Mouse (Mus musculus): ENCODE results near the gene Syne2.

The Syne2 gene

DNA sequence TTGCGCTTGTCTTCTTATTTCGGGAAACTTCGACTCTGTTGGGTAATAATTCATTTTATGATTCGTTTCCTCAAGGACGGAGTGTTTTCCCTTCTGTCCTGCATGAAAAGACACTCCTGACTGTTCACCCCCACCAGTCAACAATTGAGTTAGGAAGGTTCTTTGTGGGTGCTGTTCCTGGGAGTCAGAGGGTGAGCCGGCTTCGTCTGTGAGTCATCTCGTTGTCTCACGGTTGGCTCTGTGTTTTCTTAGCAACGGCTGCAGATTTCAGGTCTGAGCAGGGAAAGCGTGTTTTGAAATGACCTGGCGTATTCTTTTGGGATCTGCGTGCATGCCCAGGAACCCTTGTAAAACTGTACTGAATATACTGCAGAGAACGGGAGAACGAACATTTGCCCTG, 9.8 kb downstream of the Syne2 start:
- peak; percentile 32 for DNase-seq (ENCODE audit: low read depth, low spot score)

DNA sequence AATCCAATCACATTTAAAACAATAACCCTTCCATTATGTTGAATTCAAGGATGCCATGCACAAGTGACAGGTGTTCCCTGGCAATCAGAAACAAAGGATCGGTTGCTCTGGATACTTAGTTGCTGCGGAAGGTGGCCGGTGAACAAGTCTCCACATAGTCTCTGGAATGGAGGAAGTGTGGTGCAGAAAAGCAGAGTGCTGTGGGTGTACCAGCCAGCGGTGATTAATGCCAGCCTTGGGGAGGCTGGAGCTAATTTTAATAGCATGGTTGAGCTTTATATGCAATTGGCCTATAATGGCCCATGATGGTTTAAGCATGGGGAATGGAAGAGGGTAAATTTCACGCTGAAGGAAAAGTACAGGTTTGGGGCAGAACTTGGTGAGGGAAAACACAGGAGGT, 11.7 kb downstream of the Syne2 start:
- DNase-seq (ENCODE audit: low read depth, low spot score), result no peak

DNA sequence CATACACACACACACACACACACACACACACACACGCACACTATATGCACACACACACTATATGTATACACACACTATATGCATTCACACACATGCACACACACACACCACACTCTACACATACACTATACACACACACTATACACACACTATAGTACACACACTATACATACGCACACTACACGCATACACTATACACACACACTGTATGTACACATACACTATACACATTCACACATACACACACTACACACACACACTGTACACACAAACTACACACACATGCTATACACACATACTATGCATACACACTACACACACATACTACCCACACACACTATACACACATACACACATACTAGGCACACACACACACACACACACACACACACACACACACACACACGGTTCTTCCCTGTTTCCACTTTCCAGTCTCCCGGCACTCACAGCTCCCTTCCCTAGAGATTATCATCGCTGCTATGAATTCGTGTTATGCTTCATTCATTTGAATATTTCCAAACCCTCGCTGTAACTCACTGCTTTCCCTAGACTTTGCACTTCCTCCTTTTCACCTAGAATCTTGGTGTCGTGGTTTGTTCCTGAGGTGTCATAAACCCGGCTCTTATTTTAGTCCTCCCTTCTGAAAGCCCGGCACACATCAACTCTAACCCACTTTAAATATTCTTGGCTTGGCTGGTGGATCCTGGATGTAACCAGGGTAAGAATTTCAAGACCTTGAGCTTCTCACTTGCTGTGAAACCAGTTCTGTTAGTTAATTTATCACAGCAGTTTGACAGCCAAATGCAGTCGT, 15.4 kb downstream of the Syne2 start:
- peak; percentile 53 for DNase-seq (ENCODE audit: low read depth, low spot score)

DNA sequence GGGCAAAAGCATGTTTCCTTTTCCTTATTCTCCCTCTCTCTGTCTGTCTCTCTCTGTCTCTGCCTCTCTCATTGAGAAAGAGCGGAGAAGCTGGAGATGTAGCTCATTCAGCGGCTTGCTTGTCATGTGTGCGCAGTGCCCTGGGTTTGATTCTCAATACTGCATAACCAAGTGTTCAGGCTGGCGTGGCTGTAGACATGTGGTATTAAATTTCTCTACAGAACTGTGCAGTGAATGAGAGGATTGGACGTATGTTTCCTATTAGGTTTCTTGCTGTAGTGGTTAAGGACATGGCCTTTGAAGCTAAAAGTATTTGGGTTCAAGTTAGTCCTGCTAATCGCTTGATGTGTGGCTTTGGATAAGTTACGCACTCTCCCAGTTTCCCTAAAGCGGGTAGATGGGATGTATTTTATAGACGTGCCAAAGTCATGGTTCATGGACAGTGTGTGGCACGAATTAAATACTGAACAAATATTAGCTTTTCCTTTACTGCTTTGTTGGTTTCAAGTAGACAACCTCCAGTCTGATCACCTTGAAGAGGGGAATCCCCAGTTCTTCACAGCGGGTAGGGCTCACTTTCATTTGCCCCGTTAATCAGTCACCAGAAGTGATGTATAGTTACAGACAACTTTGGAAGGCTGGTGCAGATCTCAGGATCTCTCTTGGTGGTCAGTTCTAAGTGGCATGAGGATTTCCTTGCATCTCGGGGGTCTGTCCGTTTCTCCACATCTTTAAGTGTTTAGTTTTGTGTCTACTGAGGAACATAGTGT, 16.2 kb downstream of the Syne2 start:
- no peak for DNase-seq (ENCODE audit: low read depth, low spot score)

DNA sequence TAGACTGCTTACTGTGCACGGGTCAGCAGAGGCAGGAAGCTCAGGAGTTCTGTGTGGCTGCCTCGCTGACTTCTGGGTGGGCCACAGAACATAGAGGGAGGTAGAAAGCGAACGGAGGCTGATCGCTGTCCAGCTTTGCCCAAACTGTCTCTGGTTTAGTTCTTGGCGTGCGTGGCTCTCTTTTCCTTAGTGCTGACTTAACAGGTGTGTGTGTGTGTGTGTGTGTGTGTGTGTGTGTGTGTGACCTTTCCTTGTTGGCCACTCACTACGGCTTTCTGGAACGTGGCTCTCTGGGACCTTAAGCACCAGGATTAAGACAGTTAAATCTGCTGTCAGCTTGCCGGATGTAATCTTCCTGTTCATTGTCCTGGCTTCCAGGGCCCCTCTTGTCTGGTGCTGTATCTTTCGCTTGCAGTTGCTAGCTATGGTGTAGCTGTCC, 18.6 kb downstream of the Syne2 start:
- no peak for DNase-seq (ENCODE audit: low read depth, low spot score)

DNA sequence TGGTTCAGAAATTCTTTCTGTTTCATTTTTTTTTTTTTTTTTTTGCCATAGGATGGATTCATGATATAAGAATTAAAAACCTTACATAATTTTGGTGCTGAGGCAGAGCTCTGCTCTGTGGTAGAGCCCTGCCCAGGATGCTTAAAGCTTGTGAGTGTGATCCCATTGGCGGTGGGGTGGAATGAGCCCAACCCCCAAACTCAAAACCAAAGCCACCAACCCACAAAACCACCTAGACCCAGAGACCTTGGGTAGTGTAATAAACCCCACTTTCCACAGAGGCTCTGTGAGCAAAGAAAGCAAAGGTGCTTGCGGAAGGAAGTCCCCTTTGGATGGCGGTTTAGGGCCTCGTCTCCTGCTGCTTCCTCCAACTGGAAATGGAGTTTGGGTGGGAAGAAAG, 19.5 kb downstream of the Syne2 start:
- no peak for DNase-seq (ENCODE audit: low read depth, low spot score)

DNA sequence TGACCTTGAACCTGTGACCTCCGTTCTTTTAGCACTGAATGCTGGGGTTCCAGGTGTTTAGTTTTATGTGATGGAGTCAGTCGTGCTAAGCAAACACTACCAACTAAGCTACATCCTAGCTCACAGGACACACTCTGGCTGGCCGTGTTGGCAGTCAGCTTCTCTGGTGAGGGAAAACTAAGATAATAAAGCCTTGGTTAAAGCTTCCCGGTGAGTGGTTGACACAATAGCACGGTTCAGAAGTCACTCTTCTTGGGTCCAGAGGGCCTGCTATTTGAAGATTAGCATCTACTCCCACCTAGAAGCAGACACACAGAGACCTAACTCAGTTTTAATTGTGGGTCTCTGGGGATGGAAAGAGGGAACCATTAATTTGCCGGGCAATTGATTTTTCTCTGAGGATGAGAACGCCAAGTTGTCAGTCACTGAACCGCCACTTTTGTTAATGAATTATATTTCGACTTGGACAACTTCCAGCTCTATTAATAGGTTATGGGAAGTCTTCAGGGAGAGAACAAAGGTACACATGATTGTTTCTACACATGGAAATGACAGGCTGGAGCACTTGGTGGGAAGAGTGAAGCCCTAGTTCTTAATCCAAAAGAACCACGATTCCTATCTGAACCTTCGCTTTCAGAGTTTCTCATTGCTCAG, 21.3 kb downstream of the Syne2 start:
- no peak for DNase-seq (ENCODE audit: low read depth, low spot score)

DNA sequence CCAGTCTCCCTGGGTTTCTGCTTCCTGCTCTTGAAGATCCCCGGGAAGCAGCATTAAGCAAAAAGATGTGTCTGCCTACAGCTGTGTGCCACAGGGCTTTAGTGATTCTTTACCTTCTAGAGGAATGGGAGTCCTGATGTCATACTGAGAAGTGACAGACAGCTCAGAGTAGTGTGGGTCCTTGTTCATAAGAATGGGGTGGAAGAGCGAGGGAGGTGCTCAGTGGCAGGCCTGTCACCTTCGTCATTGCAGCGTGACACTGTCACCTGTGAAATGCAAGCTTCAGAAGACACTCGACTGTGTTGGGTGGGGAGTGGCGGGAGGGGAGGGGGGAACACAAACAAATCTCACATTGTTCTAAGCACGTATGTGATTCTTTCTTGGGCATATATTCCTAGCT, 23.2 kb downstream of the Syne2 start:
- DNase-seq (ENCODE audit: low read depth, low spot score), result no peak

DNA sequence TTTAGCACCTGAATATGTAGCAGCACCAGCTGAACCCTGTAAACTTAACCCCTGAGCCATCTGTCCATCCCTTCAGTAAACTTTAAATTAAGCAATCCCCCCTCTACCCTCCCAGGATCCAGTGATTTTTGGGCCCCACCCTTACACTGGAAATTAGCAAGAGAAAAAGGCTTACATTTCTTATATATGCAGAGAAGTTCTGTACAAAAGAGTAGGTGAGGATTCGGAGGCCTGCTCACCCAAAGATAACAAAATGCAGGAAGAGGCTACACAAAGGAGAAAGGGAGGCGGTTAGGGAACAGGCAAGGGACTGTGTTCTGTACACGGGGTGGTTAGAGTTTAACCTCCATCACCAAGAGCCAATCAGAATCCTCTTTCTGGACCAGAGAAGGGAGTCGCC, 26.4 kb downstream of the Syne2 start:
- DNase-seq (ENCODE audit: low read depth, low spot score), result no peak

DNA sequence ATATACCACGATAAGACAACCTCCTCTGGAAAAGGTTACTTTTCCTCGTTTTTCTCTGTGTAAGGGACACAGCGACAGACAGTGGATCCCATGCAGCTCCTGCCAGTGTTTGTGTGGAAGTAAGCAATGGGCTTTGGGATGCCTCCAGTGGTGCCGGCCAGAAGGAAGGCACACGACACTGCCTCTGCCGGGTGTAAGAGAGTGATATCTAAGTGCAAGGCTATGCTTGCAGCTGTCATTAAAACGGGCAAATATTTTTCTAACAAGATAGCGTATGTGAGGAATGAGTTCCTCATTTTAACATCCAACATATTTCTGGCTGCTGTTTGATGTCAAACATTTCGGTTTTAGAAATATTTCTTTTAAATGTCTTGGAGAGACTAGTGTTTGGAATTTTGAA, 27.1 kb downstream of the Syne2 start:
- no peak for DNase-seq (ENCODE audit: low read depth, low spot score)

DNA sequence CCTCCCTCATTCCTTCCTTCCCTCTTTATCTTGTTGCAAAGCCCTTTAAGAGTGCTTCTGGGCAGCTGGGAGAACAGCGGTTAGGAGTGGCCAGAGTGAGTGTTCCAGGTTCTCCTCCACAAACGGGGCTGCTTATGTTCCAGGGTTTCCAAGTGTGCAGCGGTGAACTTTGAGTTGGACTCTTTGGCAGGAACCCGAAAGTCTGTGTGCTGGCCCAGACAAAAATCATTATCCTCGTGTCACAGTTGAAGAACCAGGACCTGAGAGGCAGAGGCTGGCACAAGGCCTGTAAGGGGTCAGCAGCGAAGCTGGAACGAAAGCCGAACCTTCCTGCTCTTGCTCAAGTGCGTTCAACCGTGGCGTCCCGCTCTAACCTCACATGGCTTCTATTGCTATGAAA, 28.6 kb downstream of the Syne2 start:
- no peak for DNase-seq (ENCODE audit: low read depth, low spot score)

DNA sequence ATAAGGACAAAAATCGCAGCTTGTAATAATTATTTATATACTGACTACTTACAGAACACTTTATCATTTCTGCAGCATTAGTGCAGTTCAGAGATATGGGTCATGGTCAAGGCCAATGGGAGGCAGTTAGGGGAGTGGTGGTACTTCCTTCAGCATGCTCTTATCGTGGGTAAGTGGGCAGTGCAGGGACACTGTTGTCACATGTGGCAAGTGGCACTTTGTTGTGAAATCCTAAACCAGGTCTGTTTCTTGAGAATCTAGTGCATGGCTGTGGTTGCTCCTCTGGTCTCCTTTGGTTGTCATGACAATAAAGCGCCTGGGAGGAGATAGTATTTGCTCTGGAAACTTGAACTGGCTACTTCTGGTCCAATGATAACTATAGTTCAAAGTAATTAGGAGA, 32.3 kb downstream of the Syne2 start:
- DNase-seq (ENCODE audit: low read depth, low spot score), result no peak

DNA sequence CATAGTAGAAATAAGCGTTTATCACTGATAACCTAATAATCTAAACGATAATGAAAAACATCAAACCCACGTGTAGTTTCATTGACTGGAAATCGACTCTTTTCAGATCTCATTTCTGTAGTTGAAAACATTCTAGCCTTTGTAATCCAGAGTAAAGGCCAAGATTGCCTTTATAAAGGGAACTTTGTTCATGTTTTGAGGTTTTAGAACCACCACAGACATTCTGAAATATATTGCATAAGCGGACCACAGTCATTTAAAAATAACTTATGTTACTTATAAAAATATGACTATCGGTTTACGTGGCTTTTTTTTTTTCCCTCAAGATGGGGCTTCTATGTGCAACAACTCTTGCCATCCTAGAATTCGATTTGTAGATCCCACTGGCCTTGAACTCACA, 33.5 kb downstream of the Syne2 start:
- no peak for DNase-seq (ENCODE audit: low read depth, low spot score)

DNA sequence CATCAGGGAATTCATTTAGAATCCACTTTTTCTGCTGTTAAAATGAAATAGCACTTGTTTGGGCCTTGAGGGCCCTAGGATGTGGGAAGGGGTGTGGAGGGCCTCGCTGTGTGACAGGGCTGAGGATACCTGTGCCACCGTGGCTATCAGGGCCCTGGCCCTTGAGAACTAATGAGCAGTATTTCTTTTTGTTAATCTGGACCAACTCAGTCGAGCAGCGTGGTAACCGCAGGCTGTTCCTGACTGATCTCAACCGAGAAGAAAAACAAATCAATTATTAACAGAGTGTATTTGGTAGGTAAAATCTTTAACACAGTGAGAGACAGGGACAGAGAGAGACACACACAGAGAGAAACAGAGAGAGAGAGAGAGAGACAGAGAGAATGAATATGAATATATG, 34.5 kb downstream of the Syne2 start:
- DNase-seq (ENCODE audit: low read depth, low spot score), result no peak

DNA sequence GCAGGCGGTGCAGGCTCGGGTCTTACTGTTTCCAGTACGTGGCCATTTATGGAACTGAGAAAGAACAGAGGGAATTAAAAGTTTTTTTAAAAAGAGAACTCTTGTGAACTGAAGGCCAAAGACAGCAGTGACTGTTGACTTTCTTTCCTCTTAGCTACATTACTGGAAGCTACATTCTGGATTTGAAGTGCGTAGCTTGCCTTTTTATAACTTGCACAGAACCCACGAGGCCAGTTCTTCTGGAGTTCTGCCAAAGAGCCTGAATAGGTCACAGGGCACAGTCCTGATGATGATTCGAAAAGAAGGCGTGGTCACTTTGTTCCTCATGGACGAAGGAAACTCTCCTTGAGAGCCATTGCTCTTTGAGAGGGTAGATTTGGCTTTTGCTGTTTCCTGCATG, 35.6 kb downstream of the Syne2 start:
- no peak for DNase-seq (ENCODE audit: low read depth, low spot score)

DNA sequence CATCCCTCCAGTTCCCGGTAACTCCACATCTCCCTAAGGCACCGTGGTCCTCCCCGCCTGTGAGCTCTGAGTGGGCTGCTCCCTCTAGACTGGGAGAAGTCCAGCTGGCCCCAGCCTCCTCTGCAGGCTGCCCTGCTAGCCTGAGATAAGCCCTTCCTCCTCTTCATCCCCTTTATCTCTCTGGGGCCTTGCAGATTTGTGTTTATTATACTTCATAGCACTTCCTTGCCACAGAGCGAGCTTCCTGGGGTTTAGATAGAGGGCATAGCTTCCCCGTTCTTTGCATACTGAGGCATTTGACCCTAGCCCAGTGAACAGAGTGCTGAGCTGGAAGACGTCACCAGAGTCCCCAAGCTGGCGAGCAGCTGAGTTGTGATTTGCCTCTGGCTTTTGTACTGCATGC, 37.1 kb downstream of the Syne2 start:
- DNase-seq (ENCODE audit: low read depth, low spot score), result no peak

DNA sequence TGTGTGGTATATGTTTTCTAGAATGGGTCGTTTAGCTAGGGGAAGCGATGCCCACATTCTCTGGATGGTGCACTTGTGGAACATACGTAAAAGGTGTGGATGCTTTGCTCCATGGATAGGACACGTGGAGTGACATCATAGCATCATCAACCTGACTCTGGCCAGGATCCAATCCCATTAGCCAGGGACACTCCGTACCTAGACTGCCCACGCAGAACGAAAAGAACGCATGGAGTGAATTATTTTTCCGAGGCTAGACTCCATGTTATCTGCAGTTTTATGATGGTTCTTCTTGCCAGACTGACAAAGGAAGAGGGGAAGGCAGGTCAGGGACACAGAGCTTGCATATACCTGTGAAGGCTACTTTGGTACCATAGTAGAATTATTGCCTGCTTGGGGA, 37.7 kb downstream of the Syne2 start:
- no peak for DNase-seq (ENCODE audit: low read depth, low spot score)

DNA sequence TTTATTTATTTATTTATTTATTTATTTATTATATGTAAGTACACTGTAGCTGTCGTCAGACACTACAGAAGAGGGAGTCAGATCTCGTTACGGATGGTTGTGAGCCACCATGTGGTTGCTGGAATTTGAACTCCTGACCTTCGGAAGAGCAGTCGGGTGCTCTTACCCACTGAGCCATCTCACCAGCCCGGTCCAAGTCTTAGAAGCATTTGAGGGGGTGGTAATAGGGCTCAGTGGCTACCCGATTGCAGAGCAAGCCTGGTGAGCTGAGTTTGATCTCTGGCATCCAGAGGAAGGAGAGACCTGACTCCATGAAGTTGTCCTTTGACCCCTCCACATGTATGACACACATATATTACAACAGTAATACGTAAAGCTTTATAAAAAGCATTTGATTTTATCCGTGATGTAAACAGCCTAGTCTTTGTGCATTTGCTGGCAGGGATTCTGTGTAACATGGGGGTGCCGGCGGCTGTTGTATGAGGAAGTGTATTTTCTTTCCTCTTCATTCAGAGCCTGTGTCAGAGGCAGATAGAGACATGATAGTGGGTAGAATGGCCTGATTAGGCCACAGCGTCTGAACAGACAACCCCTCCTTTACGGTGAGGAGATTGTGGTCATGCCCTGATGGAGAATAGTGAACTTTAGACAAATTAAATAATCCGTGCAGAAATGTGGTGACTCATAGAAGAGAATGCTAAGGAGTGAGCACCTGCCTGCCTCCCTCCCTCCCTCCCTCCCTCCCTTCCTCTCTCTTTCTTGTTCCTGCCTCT, 38.3 kb downstream of the Syne2 start:
- DNase-seq (ENCODE audit: low read depth, low spot score), result no peak

DNA sequence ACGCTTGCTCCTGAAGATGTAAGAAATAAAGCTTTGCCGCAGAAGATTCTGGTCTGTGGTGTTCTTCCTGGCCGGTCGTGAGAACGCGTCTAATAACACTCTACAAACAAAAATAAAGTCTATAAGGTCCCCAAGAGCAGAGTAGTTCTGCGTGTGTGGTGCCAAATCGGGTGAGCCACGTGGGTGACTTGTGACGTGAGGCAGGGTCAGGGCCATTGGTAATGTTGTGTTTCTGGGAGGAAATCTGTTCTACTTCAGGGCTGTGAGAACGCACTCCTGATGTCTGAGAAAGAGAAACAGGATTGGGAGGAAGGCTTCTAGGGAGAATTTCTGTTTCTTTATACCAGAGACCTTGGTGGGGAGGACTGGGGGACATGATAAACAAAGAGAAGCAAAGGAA, 42.0 kb downstream of the Syne2 start:
- peak; percentile 33 for DNase-seq (ENCODE audit: low read depth, low spot score)

DNA sequence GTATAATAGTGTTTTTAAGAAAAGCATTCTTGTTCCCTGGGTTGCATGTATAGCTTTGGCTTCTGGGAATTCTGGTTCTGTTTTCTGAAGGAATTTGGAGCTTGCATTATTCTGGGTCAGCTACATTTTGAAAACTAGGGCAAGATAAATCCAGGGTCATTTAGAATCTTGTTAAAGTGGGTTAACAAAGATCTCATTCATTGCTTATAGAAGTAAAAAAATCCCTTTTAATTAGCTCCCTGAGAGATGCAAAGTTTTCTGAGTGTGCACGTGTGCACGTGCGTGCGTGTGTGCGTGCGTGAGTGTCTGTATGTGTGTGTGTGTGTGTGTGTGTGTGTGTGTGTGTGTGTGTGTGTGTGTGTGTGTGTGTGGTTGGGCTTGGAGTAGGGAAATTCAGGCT, 42.9 kb downstream of the Syne2 start:
- no peak for DNase-seq (ENCODE audit: low read depth, low spot score)

DNA sequence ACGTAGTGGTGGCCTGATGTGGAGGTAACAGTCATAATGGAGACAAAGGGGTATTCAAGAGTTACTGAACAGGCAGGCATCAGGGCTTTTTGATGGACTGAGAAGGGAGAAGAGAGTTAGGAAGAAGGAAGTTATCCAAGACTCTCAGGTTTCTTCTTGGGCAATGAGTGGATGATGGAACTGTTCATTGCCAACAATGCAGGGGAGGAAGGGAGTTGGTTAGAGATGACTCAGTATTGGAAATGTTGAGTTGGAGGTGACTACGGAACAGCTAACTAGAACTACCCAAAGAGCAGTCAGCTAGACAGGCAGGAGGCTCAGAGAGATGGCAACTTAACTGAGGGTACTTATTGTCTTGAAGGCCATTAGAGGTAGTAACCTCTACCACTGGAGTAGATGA, 47.2 kb downstream of the Syne2 start:
- DNase-seq (ENCODE audit: low read depth, low spot score), result no peak
